Mouse (Mus musculus): Measurements from ENCODE around the gene Rnf166. TPM values are rescaled to one million over a fixed set of nuclear protein-coding genes. Genes with fewer than 3 reads are reported as not detected.

Gene Rnf166
- total RNA-seq, 2 experiments from 2014 or later = 40.3 to 45.5 TPM

GRCm38 (mm10) chr8:122442356-122442755 is 33.5 kb downstream of the Rnf166 start:
- no peak for DNase-seq (ENCODE audit: low spot score in 2 of 2)

GRCm38 (mm10) chr8:122441326-122441725 is 34.5 kb downstream of the Rnf166 start:
- DNase-seq (ENCODE audit: low spot score in 2 of 2) = no peak

- DNase-seq (ENCODE audit: low spot score in 2 of 2) = no peak
These were observed 36.5 kb downstream of the Rnf166 start for GRCm38 (mm10) chr8:122439336-122439735.

- no peak for DNase-seq (ENCODE audit: low spot score in 2 of 2)
These were observed 38.0 kb downstream of the Rnf166 start for GRCm38 (mm10) chr8:122437708-122438331.

GRCm38 (mm10) chr8:122436586-122437125 is 39.2 kb downstream of the Rnf166 start:
- DNase-seq (ENCODE audit: low spot score in 2 of 2) = no peak

GRCm38 (mm10) chr8:122436146-122436545 is 39.7 kb downstream of the Rnf166 start:
- DNase-seq (ENCODE audit: low spot score in 2 of 2) = no peak

GRCm38 (mm10) chr8:122435375-122435774 is 40.5 kb downstream of the Rnf166 start:
- DNase-seq (ENCODE audit: low spot score in 2 of 2) = no peak

- DNase-seq (ENCODE audit: low spot score in 2 of 2) = no peak
These were observed 42.5 kb downstream of the Rnf166 start for GRCm38 (mm10) chr8:122433269-122433905.

- no peak for DNase-seq (ENCODE audit: low spot score in 2 of 2)
These were observed 43.2 kb downstream of the Rnf166 start, which contains the start of gene Cyba for GRCm38 (mm10) chr8:122432443-122433268. Cyba (minus strand) TSS chr8:122432930.

GRCm38 (mm10) chr8:122431694-122432442 is 44.0 kb downstream of the Rnf166 start:
- DNase-seq (ENCODE audit: low spot score in 2 of 2) = no peak

GRCm38 (mm10) chr8:122430646-122431045 is 45.2 kb downstream of the Rnf166 start:
- no peak for DNase-seq (ENCODE audit: low spot score in 2 of 2)

GRCm38 (mm10) chr8:122430058-122430636 is 45.7 kb downstream of the Rnf166 start:
- DNase-seq (ENCODE audit: low spot score in 2 of 2) = no peak

- DNase-seq (ENCODE audit: low spot score in 2 of 2) = no peak
These were observed 47.7 kb downstream of the Rnf166 start for GRCm38 (mm10) chr8:122428163-122428562.

- no peak for DNase-seq (ENCODE audit: low spot score in 2 of 2)
These were observed 48.3 kb downstream of the Rnf166 start for GRCm38 (mm10) chr8:122427607-122428006.

GRCm38 (mm10) chr8:122426145-122426544 is 49.7 kb downstream of the Rnf166 start:
- no peak for DNase-seq (ENCODE audit: low spot score in 2 of 2)

GRCm38 (mm10) chr8:122423659-122424058 is 52.2 kb downstream of the Rnf166 start:
- no peak for DNase-seq (ENCODE audit: low spot score in 2 of 2)

GRCm38 (mm10) chr8:122423217-122423616 is 52.6 kb downstream of the Rnf166 start:
- DNase-seq (ENCODE audit: low spot score in 2 of 2) = no peak

GRCm38 (mm10) chr8:122421376-122422070 is 54.3 kb downstream of the Rnf166 start, which contains the start of gene Il17c:
Il17c (plus strand) TSS chr8:122422020.
- DNase-seq (ENCODE audit: low spot score in 2 of 2) = no peak

- no peak for DNase-seq (ENCODE audit: low spot score in 2 of 2)
These were observed 55.8 kb downstream of the Rnf166 start for GRCm38 (mm10) chr8:122419881-122420555.

Measured in layer of hippocampus, adult 18-20 months (tissue).